Mouse (Mus musculus) heart, postnatal 4 days (tissue): ENCODE data around the gene Krt42. TPM values are rescaled to one million over a fixed set of nuclear protein-coding genes. Genes with fewer than 3 reads are reported as not detected.

Source experiments
- total RNA-seq, 2 experiments: library from RNA; stranded (reverse); gene quantifications; 2 replicates each; pipeline ENCODE4 v1.2.3; 2021

Krt42 gene
- total RNA-seq, 2 experiments from 2014 or later, result not detected

Other genes with a start within 250 kb of the Krt42 start
- gene Krt33b, start 240.0 kb downstream of the Krt42 start, total RNA-seq, result not detected
- not detected for gene Krt34, start 228.3 kb downstream of the Krt42 start, total RNA-seq
- gene Krt31, start 219.3 kb downstream of the Krt42 start, total RNA-seq, result not detected
- gene Krt32, start 181.6 kb downstream of the Krt42 start, total RNA-seq, result not detected
- gene Krt35, start 173.6 kb downstream of the Krt42 start, total RNA-seq, result not detected
- not detected for gene Krt36, start 164.2 kb downstream of the Krt42 start, total RNA-seq
- not detected for gene Krt13, start 148.3 kb downstream of the Krt42 start, total RNA-seq
- gene Krt15, start 133.9 kb downstream of the Krt42 start, total RNA-seq, result under 1 TPM in 1 of 2 experiments, not detected in 1; 0.17 TPM
- gene Krt19, start 121.2 kb downstream of the Krt42 start, total RNA-seq, result 10 to 100 TPM; 16.1 to 21.1 TPM
- not detected for gene Krt9, start 76.6 kb downstream of the Krt42 start, total RNA-seq
- gene Krt14, start 62.3 kb downstream of the Krt42 start, total RNA-seq, result 1 to 10 TPM; 1.6 to 2.9 TPM
- not detected for gene Krt16, start 21.0 kb downstream of the Krt42 start, total RNA-seq
- under 1 TPM in 1 of 2 experiments, not detected in 1; 0.29 TPM for gene Krt17, start 8.8 kb downstream of the Krt42 start, total RNA-seq
- 1,000 to 10,000 TPM; 1,236 to 1,276 TPM for gene Eif1, start 50.0 kb upstream of the Krt42 start, total RNA-seq
- not detected for gene Gast, start 64.5 kb upstream of the Krt42 start, total RNA-seq
- 1 to 10 TPM; 3.1 to 4.1 TPM for gene Hap1, start 86.3 kb upstream of the Krt42 start, total RNA-seq
- gene Jup, start 127.9 kb upstream of the Krt42 start, total RNA-seq, result 100 to 1,000 TPM; 223 to 234 TPM
- 10 to 100 TPM; 28.0 to 30.0 TPM for gene P3h4, start 145.0 kb upstream of the Krt42 start, total RNA-seq
- gene Fkbp10, start 145.8 kb upstream of the Krt42 start, total RNA-seq, result 10 to 100 TPM; 68.8 to 76.1 TPM
- gene Nt5c3b, start 171.9 kb upstream of the Krt42 start, total RNA-seq, result 10 to 100 TPM; 52.3 to 55.3 TPM
- gene Klhl10, start 172.0 kb upstream of the Krt42 start, total RNA-seq, result under 1 TPM; 0.43 to 0.59 TPM
- gene Klhl11, start 202.9 kb upstream of the Krt42 start, total RNA-seq, result 10 to 100 TPM; 11.8 to 13.4 TPM